Mouse (Mus musculus) embryo, embryonic 10.5 days (tissue): Measurements from ENCODE around the gene Arih1.

Source experiments
- DNase-seq: peaks from one replicate; pipeline ENCODE4 v3.0.0-alpha.2; 2015; ENCODE audit warnings: low spot score

Gene Arih1

DNA sequence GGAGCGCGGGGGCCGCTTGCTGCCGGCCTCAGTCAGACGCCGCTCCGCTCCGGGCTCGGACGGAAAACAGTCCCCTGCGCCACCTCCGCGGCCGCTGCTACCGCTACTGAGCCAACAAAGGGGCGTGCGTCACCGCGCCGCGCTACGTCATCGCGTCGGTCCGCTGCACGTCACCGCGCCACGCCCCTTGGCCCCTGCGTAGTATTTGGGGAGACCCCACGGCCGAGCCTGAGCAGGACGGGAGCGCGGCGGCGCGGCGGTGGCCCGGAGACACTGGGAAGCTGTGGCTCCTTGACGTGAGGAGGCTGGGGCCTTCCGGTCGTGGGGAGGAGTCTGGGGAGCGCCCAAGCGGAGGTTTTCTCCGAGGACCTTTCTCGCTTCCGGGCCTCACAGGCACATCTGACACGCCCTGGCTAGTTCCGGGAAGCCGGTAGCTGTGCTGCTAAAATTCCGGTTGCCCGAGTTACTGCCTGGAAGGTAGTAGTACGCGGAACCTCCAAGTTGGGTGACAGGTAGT lies at the start of gene Arih1:
TSS of gene Arih1 (minus strand) at position 70 of the 517 bp plus-strand sequence.
- DNase-seq = peak; percentile 98

DNA sequence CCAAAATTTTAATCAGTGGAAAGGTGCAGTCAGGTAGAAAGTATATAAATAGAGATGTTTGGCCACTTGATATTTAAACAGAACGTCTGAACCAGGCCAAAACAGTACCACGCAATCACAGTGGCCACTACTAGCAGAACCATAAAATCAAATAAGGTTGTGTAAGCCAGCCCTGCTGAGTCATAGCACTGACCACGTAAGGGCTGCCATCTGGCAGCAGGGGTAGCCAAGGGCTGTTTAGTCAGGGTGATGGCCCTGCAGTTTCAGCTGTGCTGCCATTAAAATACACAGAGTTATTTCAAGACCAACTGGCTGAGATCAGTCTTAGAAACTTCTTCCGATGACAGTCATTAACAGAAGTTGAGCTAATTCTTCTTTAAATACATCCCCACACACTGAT lies 47.5 kb upstream of the Arih1 start:
- DNase-seq = no peak

DNA sequence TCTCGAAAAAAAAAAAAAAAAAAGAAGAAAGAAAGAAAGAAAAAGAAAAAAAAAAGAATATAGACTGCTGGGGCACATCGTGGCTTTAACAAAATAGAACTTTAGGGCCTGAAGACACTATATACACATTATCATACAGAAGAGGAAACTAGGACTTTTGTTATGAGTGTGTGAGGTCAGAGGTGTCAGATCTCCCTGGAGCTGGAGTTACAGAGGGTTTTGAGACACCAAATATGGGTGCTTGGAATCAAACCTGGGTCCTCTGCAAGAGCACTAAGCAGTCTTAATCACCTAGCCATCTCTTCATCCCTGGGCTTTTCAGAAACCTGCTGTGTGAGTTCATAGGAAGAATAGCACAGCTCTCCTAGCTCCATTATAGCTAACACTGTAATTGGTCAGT lies 47.0 kb upstream of the Arih1 start:
- no peak for DNase-seq

DNA sequence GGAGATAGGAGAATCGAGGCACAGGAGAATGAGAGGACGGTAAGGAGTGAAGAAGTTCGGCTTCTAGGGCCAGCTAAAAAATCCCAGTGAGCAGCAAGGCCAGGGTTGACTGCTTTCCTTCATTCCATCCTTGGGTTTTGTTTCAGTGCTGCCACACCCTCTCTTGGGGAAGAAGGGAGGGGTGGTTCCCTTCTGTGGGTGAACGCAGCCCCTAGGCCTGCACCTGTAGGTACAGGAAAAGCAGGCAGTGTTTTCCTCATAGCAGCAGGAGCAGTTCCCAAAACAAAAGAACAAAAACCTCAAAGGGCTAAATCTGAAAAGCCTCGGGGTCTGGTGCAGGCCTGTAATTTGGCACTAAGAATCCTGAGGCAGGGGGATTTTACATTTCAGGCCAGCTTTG lies 45.2 kb upstream of the Arih1 start:
- no peak for DNase-seq

DNA sequence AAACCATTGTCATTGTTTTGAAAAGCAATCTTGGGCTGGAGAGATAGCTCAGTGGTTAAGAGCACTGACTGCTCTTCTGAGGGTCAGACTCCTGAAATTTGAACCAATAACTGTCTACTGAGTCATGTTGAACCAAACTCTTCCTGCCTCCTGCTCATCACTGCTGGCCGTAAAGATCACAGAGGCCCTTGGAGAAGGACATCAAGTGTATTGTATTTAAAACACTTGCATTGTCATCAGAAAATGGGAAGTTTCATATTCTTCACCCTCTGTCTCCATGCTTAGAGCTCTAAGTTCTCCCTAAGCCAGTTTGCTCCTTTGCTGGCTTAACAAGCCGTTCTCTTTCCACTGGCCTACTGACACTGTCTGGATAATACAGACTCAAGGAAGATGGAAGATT lies 41.9 kb upstream of the Arih1 start:
- DNase-seq = no peak

GRCm38 (mm10) chr9:59527580-59527979 lies 41.2 kb upstream of the Arih1 start:
- no peak for DNase-seq

GRCm38 (mm10) chr9:59526727-59527126 lies 40.3 kb upstream of the Arih1 start:
- DNase-seq = no peak

DNA sequence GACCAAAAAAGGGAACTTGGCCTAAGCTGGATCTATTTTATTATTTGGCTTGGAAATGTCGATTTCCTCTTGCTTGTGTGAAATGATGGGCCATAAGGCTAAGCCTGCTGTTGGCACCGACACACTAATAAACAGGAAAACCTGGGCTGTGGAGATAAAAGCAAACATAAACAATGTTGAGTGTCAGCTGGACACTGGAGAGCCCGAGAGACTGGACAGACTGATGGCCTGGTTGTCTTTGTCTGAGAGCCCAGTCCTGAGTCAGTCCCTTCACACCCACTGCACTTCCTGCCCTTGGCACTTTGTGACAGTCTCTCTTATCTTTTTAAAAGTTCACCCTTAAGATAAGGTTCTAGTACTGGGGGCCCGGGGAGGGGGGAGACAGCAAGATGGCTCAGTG lies 36.5 kb upstream of the Arih1 start:
- DNase-seq = no peak

- DNase-seq = no peak
Observed at GRCm38 (mm10) chr9:59519396-59519795, 33.0 kb upstream of the Arih1 start.

DNA sequence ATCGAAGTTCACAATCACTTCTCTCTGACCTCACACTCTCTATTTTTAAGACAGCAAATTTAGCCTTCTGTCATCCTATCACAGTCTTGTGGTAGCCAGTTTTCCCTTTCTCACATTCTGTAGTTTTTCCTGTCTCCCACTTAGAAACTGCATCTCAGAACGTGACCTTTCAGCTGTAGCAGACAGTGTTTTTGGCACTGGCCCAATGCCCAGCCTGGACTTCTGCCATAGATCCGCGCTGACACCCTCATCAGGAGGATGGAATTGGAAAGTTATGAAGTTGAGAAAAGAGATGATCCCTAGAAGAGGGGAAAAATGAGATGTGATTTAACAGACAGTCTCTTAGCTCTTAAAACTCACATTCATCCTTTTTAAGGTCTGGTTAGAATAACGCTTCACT lies 32.6 kb upstream of the Arih1 start:
- DNase-seq = no peak

DNA sequence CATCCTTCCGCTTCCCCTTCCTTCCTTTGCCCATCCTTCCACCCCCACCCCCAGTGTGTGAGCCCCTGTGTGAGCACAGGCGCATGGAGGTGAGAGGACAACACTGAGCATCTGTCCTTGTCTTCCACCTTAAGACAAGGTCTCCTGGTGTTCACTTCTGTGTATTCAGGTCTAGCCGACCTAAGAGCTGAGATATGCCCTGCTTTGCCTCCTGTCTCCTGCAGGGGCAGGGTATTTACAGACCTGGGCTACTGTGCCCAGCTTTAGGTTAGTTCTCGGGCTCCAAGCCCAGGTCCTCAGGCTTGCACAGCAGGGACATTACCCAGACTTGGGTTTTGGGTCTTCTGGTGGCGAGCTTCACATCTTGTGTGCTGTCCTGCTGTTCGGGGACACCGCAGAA lies 30.7 kb upstream of the Arih1 start:
- DNase-seq = peak; percentile 28

- DNase-seq = no peak
Observed at GRCm38 (mm10) chr9:59515069-59515468, 28.7 kb upstream of the Arih1 start.

- DNase-seq = no peak
Observed at GRCm38 (mm10) chr9:59512381-59512780, 26.0 kb upstream of the Arih1 start.

GRCm38 (mm10) chr9:59508146-59508545 lies 21.7 kb upstream of the Arih1 start:
- no peak for DNase-seq

GRCm38 (mm10) chr9:59487331-59487730 lies 913 bp upstream of the Arih1 start:
- peak; percentile 8 for DNase-seq

GRCm38 (mm10) chr9:59486076-59486518 lies 321 bp downstream of the Arih1 start:
- peak; percentile 63 for DNase-seq

- peak; percentile 58 for DNase-seq
Observed at GRCm38 (mm10) chr9:59485511-59486075, 825 bp downstream of the Arih1 start.

DNA sequence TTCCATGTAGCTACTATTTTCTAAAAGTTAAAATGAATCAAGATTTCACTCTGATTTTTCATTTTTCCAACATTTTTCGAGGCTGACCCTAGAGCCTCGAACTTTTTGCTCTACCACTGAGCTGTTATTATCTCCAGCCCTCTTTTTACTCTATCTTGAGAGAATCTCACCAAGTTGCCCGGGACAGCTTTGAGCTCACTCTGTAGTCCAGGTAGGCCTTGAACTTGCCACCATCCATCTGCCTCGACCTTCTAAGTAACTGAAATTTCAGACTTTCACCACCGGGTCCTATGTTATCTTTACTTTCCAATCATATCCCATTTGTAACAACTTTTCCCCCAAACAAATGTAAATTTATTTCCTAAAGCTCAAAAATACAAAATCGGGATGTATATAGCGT lies 1.7 kb downstream of the Arih1 start:
- DNase-seq = peak; percentile 22

GRCm38 (mm10) chr9:59482419-59482818 lies 4.0 kb downstream of the Arih1 start:
- peak; percentile 28 for DNase-seq

- no peak for DNase-seq
Observed at GRCm38 (mm10) chr9:59476617-59477016, 9.8 kb downstream of the Arih1 start.

- no peak for DNase-seq
Observed at GRCm38 (mm10) chr9:59474838-59475237, 11.6 kb downstream of the Arih1 start.

DNA sequence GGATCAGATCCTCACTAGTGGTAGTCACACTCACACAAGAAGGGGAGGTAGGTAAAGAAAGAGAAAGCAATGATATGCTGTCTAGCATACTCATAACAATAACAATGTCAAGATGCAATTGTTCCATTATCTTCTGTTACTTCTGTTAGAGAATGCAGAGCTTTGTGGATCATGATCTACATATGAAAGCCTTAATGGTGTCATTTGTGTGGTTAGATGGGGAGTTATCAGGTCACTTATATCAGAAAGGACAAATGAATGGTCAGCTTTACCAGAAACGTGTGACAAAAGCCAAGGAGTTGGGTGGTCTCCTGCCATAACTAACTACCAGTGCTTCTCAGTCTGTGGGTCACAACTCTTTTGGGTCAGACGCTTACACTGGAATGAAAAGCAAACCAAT lies 13.2 kb downstream of the Arih1 start:
- DNase-seq = no peak

GRCm38 (mm10) chr9:59469446-59469845 lies 17.0 kb downstream of the Arih1 start:
- DNase-seq = no peak

DNA sequence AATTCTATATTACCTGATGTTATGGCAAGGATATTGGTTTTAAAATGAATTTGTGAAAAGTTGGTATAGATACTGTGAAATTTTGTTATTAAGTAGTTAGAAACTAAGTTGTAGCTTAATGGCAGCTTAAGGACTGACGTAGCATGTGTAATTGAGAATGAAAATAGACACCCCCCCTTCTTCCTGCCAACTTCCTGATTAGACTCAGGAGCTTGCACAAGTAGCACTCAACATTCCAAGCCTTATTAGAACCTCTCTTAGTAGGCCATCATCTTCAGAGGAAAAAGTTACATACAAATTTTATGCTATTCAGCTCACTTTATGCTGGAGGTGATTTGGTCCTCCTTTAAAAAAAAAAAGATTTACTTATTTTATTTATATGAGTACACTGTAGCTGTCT lies 22.1 kb downstream of the Arih1 start:
- no peak for DNase-seq
